Mouse (Mus musculus): Measurements from ENCODE around the gene Ttll5.

- TF ChIP-seq POLR2A (IDR thresholded peaks at IDR 0.05; ENCODE audit: borderline replicate concordance, extremely low read depth, insufficient read depth, insufficient read length, poor library complexity, severe bottlenecking), result no peak
- no peak for TF ChIP-seq CTCF (IDR thresholded peaks at IDR 0.05; ENCODE audit: borderline replicate concordance, extremely low read depth, insufficient read depth, insufficient read length)
These were observed 130.6 kb downstream of the Ttll5 start for GRCm38 (mm10) chr12:85955062-85955461.

All from brain, embryonic 14.5 days (tissue).